Mouse (Mus musculus) limb, embryonic 15.5 days (tissue): Measurements from ENCODE around the gene Cpd. TPM values are rescaled to one million over a fixed set of nuclear protein-coding genes. Genes with fewer than 3 reads are reported as not detected.
A peak's percentile ranks its signal among the peaks of the same experiment; 100 is the strongest.

ENCODE experiments used
- ATAC-seq: fragments of 200-750 bp; cut with Nextera tagmentation; 2 replicates; pipeline ENCODE4 v1.8.0; 2017; ENCODE audit warnings: low read depth, moderate TSS enrichment; ENCODE audit not compliant: insufficient number of reproducible peaks, low FRiP score, low TSS enrichment
- H3K27ac ChIP-seq: fragments of 300-500 bp; sonication (generic); 2 replicates; pipeline ENCODE4 v1.5.1; 2015; ENCODE audit warnings: moderate library complexity, mild to moderate bottlenecking, inconsistent platforms
- H3K27me3 ChIP-seq: fragments of 300-500 bp; sonication (generic); 2 replicates; pipeline ENCODE4 v1.6.1; 2015; ENCODE audit warnings: inconsistent platforms
- H3K36me3 ChIP-seq: fragments of 300-500 bp; sonication (generic); 2 replicates; pipeline ENCODE4 v1.6.1; 2015; ENCODE audit warnings: inconsistent platforms
- H3K4me1 ChIP-seq: fragments of 300-500 bp; sonication (generic); 2 replicates; pipeline ENCODE4 v1.6.1; 2015; ENCODE audit warnings: inconsistent platforms
- H3K4me2 ChIP-seq: fragments of 300-500 bp; sonication (generic); 2 replicates; pipeline ENCODE4 v1.6.1; 2015; ENCODE audit warnings: mild to moderate bottlenecking, inconsistent platforms
- H3K4me3 ChIP-seq: fragments of 300-500 bp; sonication (generic); 2 replicates; pipeline ENCODE4 v1.5.1; 2015; ENCODE audit warnings: mild to moderate bottlenecking, inconsistent platforms
- H3K9ac ChIP-seq: fragments of 300-500 bp; sonication (generic); 2 replicates; pipeline ENCODE4 v1.6.1; 2015; ENCODE audit warnings: inconsistent platforms
- H3K9me3 ChIP-seq: fragments of 300-500 bp; sonication (generic); 2 replicates; pipeline ENCODE4 v1.6.1; 2016; ENCODE audit warnings: inconsistent platforms
- WGBS: fragments of 180-500 bp; shearing (Covaris S2); methylation state at CpG from one replicate; pipeline ENCODE4 v1.1.7; 2015; 5-methylcytosine and 5-hydroxymethylcytosine counted together
- polyA plus RNA-seq: library from polyadenylated mRNA; unstranded; fragments of >200 nt; fragmentation: Nextera tagmentation; extraction: Ambion mirVana; gene quantifications from 2 replicates; pipeline ENCODE4 v1.2.1, GENCODE M21; 2015

Cpd gene
- polyA plus RNA-seq, 1 experiment from 2014 or later = 11.3 TPM

- no peaks in the 10 kb centered on the region for H3K9me3 ChIP-seq
- H3K4me2 ChIP-seq = no peak overlapping the region
- no peak overlapping the region for H3K9ac ChIP-seq
- no peaks in the 10 kb centered on the region for H3K27me3 ChIP-seq
- H3K27ac ChIP-seq = no peak overlapping the region
- no peak overlapping the region for H3K4me3 ChIP-seq
- no peak for ATAC-seq
- H3K36me3 ChIP-seq = no peaks in the 10 kb centered on the region
- 57% methylated on average over 11 of the region's 11 CpGs for WGBS
- no peaks in the 10 kb centered on the region for H3K4me1 ChIP-seq
These were observed 25.9 kb upstream of the Cpd start for GRCm38 (mm10) chr11:76872556-76873234.

GRCm38 (mm10) chr11:76861185-76861584 is 14.4 kb upstream of the Cpd start:
- no peaks in the 10 kb centered on the region for H3K27me3 ChIP-seq
- H3K9me3 ChIP-seq = no peaks in the 10 kb centered on the region
- no peak overlapping the region for H3K4me2 ChIP-seq
- H3K9ac ChIP-seq = no peak overlapping the region
- WGBS = 94% methylated on average over 3 of the region's 3 CpGs
- no peak for ATAC-seq
- H3K27ac ChIP-seq = no peak overlapping the region
- H3K4me1 ChIP-seq = 0 out of 2 replicates have a peak, but pooled peaks cover 2% of the 10 kb centered on the region
- H3K4me3 ChIP-seq = no peak overlapping the region
- H3K36me3 ChIP-seq = no peaks in the 10 kb centered on the region

GRCm38 (mm10) chr11:76859261-76859660 is 12.4 kb upstream of the Cpd start:
- no peak overlapping the region for H3K27ac ChIP-seq
- no peak for ATAC-seq
- no peak overlapping the region for H3K4me3 ChIP-seq
- H3K36me3 ChIP-seq = no peaks in the 10 kb centered on the region
- H3K4me1 ChIP-seq = 0 out of 2 replicates have a peak, but pooled peaks cover 2% of the 10 kb centered on the region
- no peak overlapping the region for H3K4me2 ChIP-seq
- H3K9me3 ChIP-seq = no peaks in the 10 kb centered on the region
- no peaks in the 10 kb centered on the region for H3K27me3 ChIP-seq
- WGBS = 66% methylated on average over 5 of the region's 5 CpGs
- no peak overlapping the region for H3K9ac ChIP-seq

GRCm38 (mm10) chr11:76858781-76859180 is 12.0 kb upstream of the Cpd start:
- H3K4me2 ChIP-seq = no peak overlapping the region
- no peaks in the 10 kb centered on the region for H3K9me3 ChIP-seq
- H3K27me3 ChIP-seq = no peaks in the 10 kb centered on the region
- 72% methylated on average over 5 of the region's 5 CpGs for WGBS
- H3K9ac ChIP-seq = no peak overlapping the region
- H3K4me1 ChIP-seq = 0 out of 2 replicates have a peak, but pooled peaks cover 2% of the 10 kb centered on the region
- ATAC-seq = no peak
- H3K27ac ChIP-seq = no peak overlapping the region
- no peaks in the 10 kb centered on the region for H3K36me3 ChIP-seq
- no peak overlapping the region for H3K4me3 ChIP-seq

- no peak for ATAC-seq
- 80% methylated on average over 7 of the region's 7 CpGs for WGBS
- Histone ChIP-seq H3K9me3 (no peaks in the 10 kb centered on the region), H3K27ac (no peak overlapping the region), H3K4me2 (no peak overlapping the region), H3K4me3 (no peak overlapping the region), H3K9ac (no peak overlapping the region), H3K4me1 (0 out of 2 replicates have a peak, but pooled peaks cover 2% of the 10 kb centered on the region), H3K36me3 (no peaks in the 10 kb centered on the region), H3K27me3 (no peaks in the 10 kb centered on the region)
These were observed 10.3 kb upstream of the Cpd start for GRCm38 (mm10) chr11:76857111-76857510.

GRCm38 (mm10) chr11:76856601-76857000 is 9.8 kb upstream of the Cpd start:
- Histone ChIP-seq H3K4me3 (no peak overlapping the region), H3K4me2 (no peak overlapping the region), H3K9me3 (no peaks in the 10 kb centered on the region), H3K9ac (no peak overlapping the region), H3K27ac (no peak overlapping the region), H3K36me3 (no peaks in the 10 kb centered on the region), H3K27me3 (no peaks in the 10 kb centered on the region), H3K4me1 (0 out of 2 replicates have a peak, but pooled peaks cover 2% of the 10 kb centered on the region)
- WGBS = 91% methylated on average over 2 of the region's 2 CpGs
- no peak for ATAC-seq

- Histone ChIP-seq H3K4me1 (0 out of 2 replicates have a peak, but pooled peaks cover 2% of the 10 kb centered on the region), H3K9ac (no peak overlapping the region), H3K27ac (no peak overlapping the region), H3K36me3 (no peaks in the 10 kb centered on the region), H3K27me3 (no peaks in the 10 kb centered on the region), H3K4me3 (no peak overlapping the region), H3K9me3 (no peaks in the 10 kb centered on the region), H3K4me2 (no peak overlapping the region)
- ATAC-seq = no peak
- WGBS = 75% methylated on average over 17 of the region's 17 CpGs
These were observed 7.9 kb upstream of the Cpd start for GRCm38 (mm10) chr11:76854475-76855341.

- 70% methylated on average over 3 of the region's 3 CpGs for WGBS
- peaks cover 4% of the 10 kb centered on the region; the same call in 1 of the 2 replicates for H3K4me1 ChIP-seq
These were observed 4.7 kb upstream of the Cpd start for GRCm38 (mm10) chr11:76851512-76851911.

GRCm38 (mm10) chr11:76849596-76849995 is 2.8 kb upstream of the Cpd start:
- no peaks in the 10 kb centered on the region for H3K27me3 ChIP-seq
- ATAC-seq = no peak
- no peaks in the 10 kb centered on the region for H3K36me3 ChIP-seq
- H3K9me3 ChIP-seq = no peaks in the 10 kb centered on the region
- H3K27ac ChIP-seq = no peak overlapping the region
- no peak overlapping the region for H3K4me3 ChIP-seq
- peaks cover 22% of the 10 kb centered on the region for H3K4me1 ChIP-seq
- H3K4me2 ChIP-seq = no peak overlapping the region
- WGBS = 47% methylated on average over 2 of the region's 2 CpGs
- no peak overlapping the region for H3K9ac ChIP-seq

More at GRCm38 (mm10) chr11:76851512-76851911, 4.7 kb upstream of the Cpd start:
- Histone ChIP-seq H3K27me3 (no peaks in the 10 kb centered on the region), H3K27ac (no peak overlapping the region), H3K4me2 (no peak overlapping the region), H3K36me3 (no peaks in the 10 kb centered on the region), H3K4me3 (no peak overlapping the region), H3K9me3 (no peaks in the 10 kb centered on the region), H3K9ac (no peak overlapping the region)
- no peak for ATAC-seq

GRCm38 (mm10) chr11:76848081-76848480 is 1.3 kb upstream of the Cpd start:
- no peaks in the 10 kb centered on the region for H3K27me3 ChIP-seq
- no peak overlapping the region for H3K27ac ChIP-seq
- H3K36me3 ChIP-seq = no peaks in the 10 kb centered on the region
- no peak overlapping the region for H3K4me3 ChIP-seq
- WGBS = 75% methylated on average over 5 of the region's 5 CpGs
- no peaks in the 10 kb centered on the region for H3K9me3 ChIP-seq
- H3K4me2 ChIP-seq = no peak overlapping the region
- no peak for ATAC-seq
- H3K9ac ChIP-seq = no peak overlapping the region
- H3K4me1 ChIP-seq = peaks cover 27% of the 10 kb centered on the region

GRCm38 (mm10) chr11:76847354-76847753 is 536 bp upstream of the Cpd start:
- no peak overlapping the region for H3K27ac ChIP-seq
- no peak for ATAC-seq

More at GRCm38 (mm10) chr11:76847354-76847753, 536 bp upstream of the Cpd start:
- H3K27me3 ChIP-seq = no peaks in the 10 kb centered on the region
- peak overlapping the region; percentile 94 for H3K4me2 ChIP-seq
- H3K36me3 ChIP-seq = no peaks in the 10 kb centered on the region
- H3K4me1 ChIP-seq = peaks cover 27% of the 10 kb centered on the region
- no peak overlapping the region for H3K9ac ChIP-seq
- no peaks in the 10 kb centered on the region for H3K9me3 ChIP-seq
- H3K4me3 ChIP-seq = peak overlapping the region; percentile 87
- WGBS = 24% methylated on average over 8 of the region's 8 CpGs
